Mouse (Mus musculus) ES-Bruce4 (cell line): ENCODE results near the gene Ptpdc1. TPM values are rescaled to one million over a fixed set of nuclear protein-coding genes. Genes with fewer than 3 reads are reported as not detected.

Experiments
- H3K27ac ChIP-seq: 2 replicates; pipeline ENCODE4 v1.5.1; 2012; ENCODE audit warnings: low read length, inconsistent platforms; ENCODE audit not compliant: insufficient read depth
- H3K27me3 ChIP-seq: 2 replicates; pipeline ENCODE4 v1.6.1; 2012; ENCODE audit warnings: mild to moderate bottlenecking, low read length, inconsistent platforms; ENCODE audit not compliant: control insufficient read depth, poor library complexity, insufficient read depth, severe bottlenecking
- H3K36me3 ChIP-seq: 2 replicates; pipeline ENCODE4 v1.6.1; 2012; ENCODE audit warnings: inconsistent platforms, mild to moderate bottlenecking, low read length, moderate library complexity; ENCODE audit not compliant: control insufficient read depth, poor library complexity, insufficient read depth, severe bottlenecking
- H3K4me1 ChIP-seq: one replicate; pipeline ENCODE4 v1.8.1; 2011; ENCODE audit warnings: low read length; ENCODE audit not compliant: control insufficient read depth, insufficient read depth
- H3K4me3 ChIP-seq: 2 replicates; pipeline ENCODE4 v1.5.1; 2011; ENCODE audit warnings: low read depth, mild to moderate bottlenecking, low read length
- H3K9ac ChIP-seq: 2 replicates; pipeline ENCODE4 v1.6.1; 2012; ENCODE audit warnings: low read depth, mild to moderate bottlenecking, inconsistent platforms; ENCODE audit not compliant: poor library complexity, severe bottlenecking
- H3K9me3 ChIP-seq: replicated peaks from 2 replicates; pipeline ENCODE4 v1.6.1; 2012; ENCODE audit warnings: mild to moderate bottlenecking, low read length, inconsistent platforms; ENCODE audit not compliant: control insufficient read depth, poor library complexity, insufficient read depth, severe bottlenecking
- CTCF ChIP-seq: IDR thresholded peaks from one replicate; pipeline ENCODE4 v1.8.1; 2011; ENCODE audit warnings: low read depth, low read length
- EP300 ChIP-seq: IDR thresholded peaks from 2 replicates; pipeline ENCODE4 v1.6.1; 2011; ENCODE audit warnings: low read depth, low read length; ENCODE audit not compliant: insufficient read depth
- POLR2A ChIP-seq: IDR thresholded peaks from one replicate; pipeline ENCODE4 v1.8.1; 2011; ENCODE audit warnings: low read length; ENCODE audit not compliant: insufficient read depth
- polyA plus RNA-seq: library from polyadenylated mRNA; stranded (reverse); fragments of >200 nt; gene quantifications from 2 replicates; pipeline ENCODE4 v1.2.4, GENCODE M21; 2011; ENCODE audit warnings: low read depth; ENCODE audit not compliant: missing spikeins, insufficient read depth, insufficient read length

Ptpdc1 gene
- polyA plus RNA-seq, 1 experiment, result 6.2 TPM

GRCm38 (mm10) chr13:48658588-48659253, 33.3 kb upstream of the Ptpdc1 start:
- no peak overlapping the region for H3K9ac ChIP-seq
- TF ChIP-seq EP300 (no peak), CTCF (no peak), POLR2A (no peak)

GRCm38 (mm10) chr13:48657791-48658190, 32.3 kb upstream of the Ptpdc1 start:
- H3K27ac ChIP-seq, result no peak overlapping the region
- no peak for TF ChIP-seq POLR2A
- H3K36me3 ChIP-seq, result no peaks in the 10 kb centered on the region
- no peak overlapping the region for H3K9ac ChIP-seq
- H3K9me3 ChIP-seq, result no peaks in the 10 kb centered on the region
- H3K27me3 ChIP-seq, result peaks cover 22% of the 10 kb centered on the region
- H3K4me3 ChIP-seq, result no peak overlapping the region
- H3K4me1 ChIP-seq, result no peaks in the 10 kb centered on the region

More at GRCm38 (mm10) chr13:48658588-48659253, 33.3 kb upstream of the Ptpdc1 start:
- Histone ChIP-seq H3K27me3 (peaks cover 30% of the 10 kb centered on the region), H3K4me3 (peak overlapping the region; percentile 8; the same call in 1 of the 2 replicates), H3K27ac (no peak overlapping the region), H3K4me1 (no peaks in the 10 kb centered on the region), H3K36me3 (no peaks in the 10 kb centered on the region), H3K9me3 (no peaks in the 10 kb centered on the region)

GRCm38 (mm10) chr13:48655637-48656036, 30.2 kb upstream of the Ptpdc1 start:
- Histone ChIP-seq H3K4me1 (no peaks in the 10 kb centered on the region), H3K27me3 (peaks cover 20% of the 10 kb centered on the region), H3K36me3 (no peaks in the 10 kb centered on the region), H3K27ac (no peak overlapping the region), H3K9me3 (no peaks in the 10 kb centered on the region), H3K9ac (no peak overlapping the region), H3K4me3 (peak overlapping the region; percentile 15; the same call in 1 of the 2 replicates)
- TF ChIP-seq CTCF, result peak; percentile 65
- no peak for TF ChIP-seq POLR2A

DNA sequence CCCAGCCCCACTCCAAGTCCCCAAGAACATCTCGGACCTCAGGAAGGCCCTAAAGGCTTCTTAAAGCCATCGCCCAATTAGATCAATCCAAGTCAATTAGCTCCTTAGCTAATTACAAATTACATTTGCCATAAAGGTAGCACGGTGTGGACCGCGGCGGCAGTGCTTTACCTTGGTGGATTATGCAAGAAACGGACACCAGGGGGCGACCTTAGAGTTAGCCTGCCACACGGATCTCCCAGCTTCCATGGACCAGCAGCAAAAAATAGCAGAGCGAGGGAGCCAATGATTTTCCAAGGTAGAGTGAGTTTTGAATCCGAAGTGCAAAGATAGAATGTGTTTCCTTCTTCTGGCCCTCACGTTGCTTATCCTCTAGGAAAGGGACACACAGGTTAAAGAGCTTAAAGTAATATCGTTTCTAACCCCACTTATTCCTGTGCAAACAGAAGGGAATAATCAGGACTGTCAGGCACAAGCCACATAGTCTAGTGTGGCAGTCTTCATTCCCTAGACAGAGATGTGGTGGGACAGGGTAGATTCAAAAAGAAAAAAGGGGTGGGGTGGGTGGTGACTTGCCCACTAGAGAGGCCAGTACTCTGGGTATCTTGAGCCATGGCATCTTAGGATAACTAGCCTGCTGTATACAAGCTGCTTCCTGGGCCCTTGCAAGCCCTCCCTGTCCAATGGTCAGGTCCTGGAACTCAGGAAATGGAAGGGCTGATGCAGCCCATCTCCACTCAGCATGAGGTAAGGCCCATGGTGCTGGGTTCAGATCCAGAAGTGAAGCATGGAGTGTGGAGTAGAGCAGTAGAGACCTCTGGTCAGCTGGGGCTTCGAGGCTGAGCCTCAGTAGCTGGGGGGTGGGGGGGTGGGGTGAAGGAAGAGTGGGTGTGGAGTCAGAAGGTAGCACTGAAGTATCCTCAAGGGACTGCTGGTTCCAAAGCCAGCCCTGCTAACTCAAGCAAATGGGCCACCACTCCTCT, 28.6 kb upstream of the Ptpdc1 start:
- H3K9me3 ChIP-seq, result no peaks in the 10 kb centered on the region
- no peak overlapping the region for H3K4me3 ChIP-seq
- peaks cover 10% of the 10 kb centered on the region for H3K27me3 ChIP-seq
- H3K4me1 ChIP-seq, result no peaks in the 10 kb centered on the region
- TF ChIP-seq CTCF, result peak; percentile 86
- no peak for TF ChIP-seq EP300
- no peaks in the 10 kb centered on the region for H3K36me3 ChIP-seq
- no peak overlapping the region for H3K9ac ChIP-seq
- H3K27ac ChIP-seq, result no peak overlapping the region

DNA sequence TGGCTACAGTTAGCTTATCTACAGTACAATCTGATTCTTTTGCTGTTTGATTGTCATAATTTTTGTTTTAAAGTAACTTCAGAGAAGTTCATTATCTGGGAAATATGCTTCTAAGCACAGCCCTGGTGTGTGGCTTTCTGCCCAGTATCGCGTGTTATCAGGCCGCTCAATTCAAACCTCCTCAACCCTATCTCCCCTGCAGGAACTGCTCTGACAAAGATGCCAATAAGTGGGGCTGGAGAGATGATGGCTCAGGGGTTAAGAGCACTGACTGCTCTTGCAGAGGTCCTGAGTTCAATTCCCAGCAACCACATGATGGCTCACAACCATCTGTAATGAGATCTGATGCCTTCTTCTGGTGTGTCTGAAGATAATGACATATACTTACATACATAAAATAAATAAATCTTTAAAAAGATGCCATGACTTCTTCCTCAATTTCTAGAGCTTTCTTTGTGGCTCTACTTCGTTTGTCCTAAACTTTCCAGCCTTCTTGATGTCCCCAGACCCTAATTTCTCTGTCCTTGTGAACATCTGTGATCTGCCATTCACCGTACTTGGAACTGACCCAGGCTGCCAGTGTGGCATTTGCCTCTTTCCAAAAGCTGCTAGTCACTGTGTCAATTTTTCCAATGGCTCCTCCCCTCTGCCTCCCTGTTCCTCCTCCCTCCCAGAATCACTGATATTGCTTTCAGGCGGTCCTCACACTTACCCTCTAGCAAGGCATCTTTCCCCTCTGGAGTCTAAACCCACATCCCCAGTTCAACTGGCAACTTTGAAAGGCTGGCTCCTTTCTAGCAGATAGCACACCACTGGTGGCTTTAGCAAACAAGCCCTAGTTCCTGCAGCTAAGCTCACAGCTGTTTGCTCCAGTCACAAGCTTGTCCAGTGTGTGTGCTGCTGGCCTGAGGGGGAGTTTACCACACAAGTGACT, 25.9 kb upstream of the Ptpdc1 start:
- Histone ChIP-seq H3K4me3 (no peak overlapping the region), H3K9ac (no peak overlapping the region), H3K9me3 (no peaks in the 10 kb centered on the region), H3K4me1 (no peaks in the 10 kb centered on the region), H3K27me3 (no peaks in the 10 kb centered on the region; the same call in 1 of the 2 replicates), H3K27ac (no peak overlapping the region), H3K36me3 (no peaks in the 10 kb centered on the region)
- no peak for TF ChIP-seq CTCF
- no peak for TF ChIP-seq EP300
- no peak for TF ChIP-seq POLR2A
